Mouse (Mus musculus): ENCODE measurements around the gene Nrxn1. TPM values are rescaled to one million over a fixed set of nuclear protein-coding genes. Genes with fewer than 3 reads are reported as not detected.
"Not testable (repeated sequence)": the region's sequence is repeated elsewhere in the genome, so short reads cannot be mapped to it uniquely, and the experiment has no call there.

Gene Nrxn1
- total and polyA plus RNA-seq, 2 experiments = 2.9 to 13.9 TPM

- TF ChIP-seq CTCF (IDR thresholded peaks at IDR 0.05; ENCODE audit: low read depth, low read length) = no peak
- TF ChIP-seq POLR2A (IDR thresholded peaks at IDR 0.05; ENCODE audit: extremely low read depth, insufficient read depth, low read length) = no peak
- Histone ChIP-seq H3K79me2 (ENCODE audit: control insufficient read depth, insufficient read depth, low read length) (no peaks in the 10 kb centered on the region), H3K9ac (ENCODE audit: low read depth, low read length) (no peak overlapping the region), H3K4me3 (ENCODE audit: insufficient read depth, low read depth, low read length) (no peak overlapping the region), H3K36me3 (ENCODE audit: control insufficient read depth, insufficient read depth, low read length) (no peaks in the 10 kb centered on the region), H3K4me1 (ENCODE audit: control insufficient read depth, insufficient read depth, low read length) (no peaks in the 10 kb centered on the region), H3K27ac (replicated peaks; ENCODE audit: insufficient read depth, low read depth, low read length) (no peak overlapping the region), H3K27me3 (ENCODE audit: control insufficient read depth, insufficient read depth, low read length) (no peaks in the 10 kb centered on the region)
- DNase-seq (ENCODE audit: extremely low read depth, low read depth, low spot score) = no peak
- WGBS = 79% methylated on average over 1 of the region's 1 CpGs
These were observed 840.7 kb downstream of the Nrxn1 start for GRCm38 (mm10) chr17:90252196-90252595.

- TF ChIP-seq POLR2A (IDR thresholded peaks at IDR 0.05; ENCODE audit: extremely low read depth, insufficient read depth, low read length) (no peak), CTCF (IDR thresholded peaks at IDR 0.05; ENCODE audit: low read depth, low read length) (no peak)
- 86% methylated on average over 7 of the region's 7 CpGs for WGBS
- Histone ChIP-seq H3K4me3 (ENCODE audit: insufficient read depth, low read depth, low read length) (no peak overlapping the region), H3K27ac (replicated peaks; ENCODE audit: insufficient read depth, low read depth, low read length) (no peak overlapping the region), H3K4me1 (ENCODE audit: control insufficient read depth, insufficient read depth, low read length) (no peaks in the 10 kb centered on the region), H3K27me3 (ENCODE audit: control insufficient read depth, insufficient read depth, low read length) (no peaks in the 10 kb centered on the region), H3K36me3 (ENCODE audit: control insufficient read depth, insufficient read depth, low read length) (no peaks in the 10 kb centered on the region), H3K9ac (ENCODE audit: low read depth, low read length) (no peak overlapping the region), H3K79me2 (ENCODE audit: control insufficient read depth, insufficient read depth, low read length) (no peaks in the 10 kb centered on the region)
- no peak for DNase-seq (ENCODE audit: extremely low read depth, low read depth, low spot score)
These were observed 845.6 kb downstream of the Nrxn1 start for GRCm38 (mm10) chr17:90247071-90247849.

GRCm38 (mm10) chr17:90244339-90244738, 848.5 kb downstream of the Nrxn1 start:
- TF ChIP-seq POLR2A (IDR thresholded peaks at IDR 0.05; ENCODE audit: extremely low read depth, insufficient read depth, low read length) = no peak
- no peak for TF ChIP-seq CTCF (IDR thresholded peaks at IDR 0.05; ENCODE audit: low read depth, low read length)
- Histone ChIP-seq H3K9ac (ENCODE audit: low read depth, low read length) (no peak overlapping the region), H3K4me1 (ENCODE audit: control insufficient read depth, insufficient read depth, low read length) (no peaks in the 10 kb centered on the region), H3K79me2 (ENCODE audit: control insufficient read depth, insufficient read depth, low read length) (no peaks in the 10 kb centered on the region), H3K27ac (replicated peaks; ENCODE audit: insufficient read depth, low read depth, low read length) (no peak overlapping the region), H3K36me3 (ENCODE audit: control insufficient read depth, insufficient read depth, low read length) (no peaks in the 10 kb centered on the region), H3K27me3 (ENCODE audit: control insufficient read depth, insufficient read depth, low read length) (no peaks in the 10 kb centered on the region), H3K4me3 (ENCODE audit: insufficient read depth, low read depth, low read length) (no peak overlapping the region)
- no peak for DNase-seq (ENCODE audit: extremely low read depth, low read depth, low spot score)
- WGBS = 56% methylated on average over 2 of the region's 2 CpGs

DNA sequence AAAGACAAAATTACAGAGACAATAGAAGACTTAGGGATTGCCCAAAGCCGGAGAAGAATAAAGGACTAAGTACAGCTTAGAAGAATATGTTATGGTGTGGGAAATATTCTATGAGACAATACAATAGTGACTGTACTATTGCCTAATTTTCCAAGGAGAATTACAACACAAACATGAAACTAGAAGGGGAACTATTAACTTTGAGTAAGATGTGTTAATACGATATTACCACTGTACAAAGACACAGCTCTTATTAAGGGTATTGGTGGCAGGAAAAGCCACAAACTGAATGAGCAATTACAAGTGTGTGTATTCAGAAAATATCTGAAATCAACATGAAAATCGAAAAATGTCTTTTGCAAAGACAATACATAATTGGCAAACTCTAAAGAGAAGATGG, 853.9 kb downstream of the Nrxn1 start:
- Histone ChIP-seq H3K4me1 (ENCODE audit: control insufficient read depth, insufficient read depth, low read length) (no peaks in the 10 kb centered on the region), H3K79me2 (ENCODE audit: control insufficient read depth, insufficient read depth, low read length) (no peaks in the 10 kb centered on the region), H3K9ac (ENCODE audit: low read depth, low read length) (no peak overlapping the region), H3K27ac (replicated peaks; ENCODE audit: insufficient read depth, low read depth, low read length) (no peak overlapping the region), H3K27me3 (ENCODE audit: control insufficient read depth, insufficient read depth, low read length) (no peaks in the 10 kb centered on the region), H3K4me3 (ENCODE audit: insufficient read depth, low read depth, low read length) (no peak overlapping the region), H3K36me3 (ENCODE audit: control insufficient read depth, insufficient read depth, low read length) (no peaks in the 10 kb centered on the region)
- 78% methylated on average over 3 of the region's 3 CpGs for WGBS
- TF ChIP-seq CTCF (IDR thresholded peaks at IDR 0.05; ENCODE audit: low read depth, low read length) (no peak), POLR2A (IDR thresholded peaks at IDR 0.05; ENCODE audit: extremely low read depth, insufficient read depth, low read length) (no peak)
- no peak for DNase-seq (ENCODE audit: extremely low read depth, low read depth, low spot score)

DNA sequence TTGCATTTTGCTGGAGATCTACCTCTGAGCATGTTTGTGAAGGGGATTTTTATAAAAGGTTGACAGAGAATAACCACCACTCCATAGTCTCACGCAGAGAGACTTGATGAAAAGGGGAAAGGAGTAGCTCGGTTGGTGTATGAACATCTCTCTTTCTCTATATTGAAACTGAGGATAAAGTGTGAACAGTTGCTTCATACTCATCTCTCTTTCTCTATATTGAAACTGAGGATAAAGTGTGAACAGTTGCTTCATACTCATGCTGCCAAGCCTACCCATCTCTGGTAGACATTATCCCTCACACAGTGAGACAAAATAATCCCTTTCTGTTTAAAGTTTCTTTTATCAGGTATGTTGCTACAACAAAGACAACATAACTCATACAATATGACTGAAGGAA, 854.4 kb downstream of the Nrxn1 start:
- H3K4me3 ChIP-seq (ENCODE audit: insufficient read depth, low read depth, low read length) = no peak overlapping the region
- TF ChIP-seq POLR2A (IDR thresholded peaks at IDR 0.05; ENCODE audit: extremely low read depth, insufficient read depth, low read length) = no peak
- TF ChIP-seq CTCF (IDR thresholded peaks at IDR 0.05; ENCODE audit: low read depth, low read length) = no peak
- WGBS = 83% methylated on average over 2 of the region's 2 CpGs

DNA sequence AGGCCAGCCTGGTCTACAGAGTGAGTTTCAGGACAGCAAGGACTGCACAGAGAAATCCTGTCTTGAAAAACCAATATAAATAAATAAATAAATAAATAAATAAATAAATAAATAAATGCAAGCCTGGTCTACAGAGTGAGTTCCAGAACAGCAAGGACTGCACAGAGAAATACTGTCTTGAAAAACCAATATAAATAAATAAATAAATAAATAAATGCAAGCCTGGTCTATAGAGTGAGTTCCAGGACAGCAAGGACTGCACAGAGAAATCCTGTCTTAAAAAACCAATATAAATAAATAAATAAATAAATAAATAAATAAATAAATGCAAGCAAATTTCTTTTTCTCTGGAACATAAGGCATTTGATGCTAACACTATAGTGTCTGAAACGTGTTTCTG, 857.2 kb downstream of the Nrxn1 start:
- not testable (repeated sequence) for H3K36me3 ChIP-seq (ENCODE audit: control insufficient read depth, insufficient read depth, low read length); H3K27ac ChIP-seq (replicated peaks; ENCODE audit: insufficient read depth, low read depth, low read length); H3K27me3 ChIP-seq (ENCODE audit: control insufficient read depth, insufficient read depth, low read length); H3K4me3 ChIP-seq (ENCODE audit: insufficient read depth, low read depth, low read length); H3K9ac ChIP-seq (ENCODE audit: low read depth, low read length); DNase-seq (ENCODE audit: extremely low read depth, low read depth, low spot score); H3K79me2 ChIP-seq (ENCODE audit: control insufficient read depth, insufficient read depth, low read length); H3K4me1 ChIP-seq (ENCODE audit: control insufficient read depth, insufficient read depth, low read length)
- WGBS = 85% methylated on average over 1 of the region's 1 CpGs

More for the DNA sequence above, 854.4 kb downstream of the Nrxn1 start:
- DNase-seq (ENCODE audit: extremely low read depth, low read depth, low spot score) = no peak
- no peaks in the 10 kb centered on the region for H3K36me3 ChIP-seq (ENCODE audit: control insufficient read depth, insufficient read depth, low read length)
- no peak overlapping the region for H3K9ac ChIP-seq (ENCODE audit: low read depth, low read length)
- H3K4me1 ChIP-seq (ENCODE audit: control insufficient read depth, insufficient read depth, low read length) = no peaks in the 10 kb centered on the region
- no peaks in the 10 kb centered on the region for H3K27me3 ChIP-seq (ENCODE audit: control insufficient read depth, insufficient read depth, low read length)
- no peak overlapping the region for H3K27ac ChIP-seq (replicated peaks; ENCODE audit: insufficient read depth, low read depth, low read length)
- no peaks in the 10 kb centered on the region for H3K79me2 ChIP-seq (ENCODE audit: control insufficient read depth, insufficient read depth, low read length)
